Mouse (Mus musculus) kidney, embryonic 14.5 days (tissue): Measurements from ENCODE around the gene Ifitm2. TPM values are rescaled to one million over a fixed set of nuclear protein-coding genes. Genes with fewer than 3 reads are reported as not detected.
"Not testable (repeated sequence)": the region's sequence is repeated elsewhere in the genome, so short reads cannot be mapped to it uniquely, and the experiment has no call there.

Experiments
- ATAC-seq: fragments of 200-750 bp; cut with Nextera tagmentation; 2 replicates; pipeline ENCODE4 v1.8.0; 2017; ENCODE audit warnings: moderate number of reproducible peaks, mild to moderate bottlenecking, moderate TSS enrichment, moderate library complexity; ENCODE audit not compliant: low FRiP score, low TSS enrichment
- H3K27ac ChIP-seq: fragments of 300-500 bp; sonication (generic); 2 replicates; pipeline ENCODE4 v1.5.1; 2014; ENCODE audit warnings: low read depth, mild to moderate bottlenecking, low read length, moderate library complexity, mixed read lengths
- H3K27me3 ChIP-seq: fragments of 300-500 bp; sonication (generic); 2 replicates; pipeline ENCODE4 v1.6.1; 2014; ENCODE audit warnings: mild to moderate bottlenecking, low read length; ENCODE audit not compliant: control insufficient read depth, insufficient read depth
- H3K36me3 ChIP-seq: fragments of 300-500 bp; sonication (generic); 2 replicates; pipeline ENCODE4 v1.6.1; 2014; ENCODE audit warnings: low read length, mixed read lengths; ENCODE audit not compliant: control insufficient read depth, insufficient read depth
- H3K4me1 ChIP-seq: fragments of 300-500 bp; sonication (generic); 2 replicates; pipeline ENCODE4 v1.6.1; 2014; ENCODE audit warnings: low read length, mixed read lengths; ENCODE audit not compliant: control insufficient read depth, insufficient read depth
- H3K4me2 ChIP-seq: fragments of 300-500 bp; sonication (generic); replicated peaks from 2 replicates; pipeline ENCODE4 v1.6.1; 2014; ENCODE audit warnings: low read depth, mild to moderate bottlenecking, low read length
- H3K4me3 ChIP-seq: fragments of 300-500 bp; sonication (generic); 2 replicates; pipeline ENCODE4 v1.5.1; 2014; ENCODE audit warnings: mild to moderate bottlenecking, low read length
- H3K9ac ChIP-seq: fragments of 300-500 bp; sonication (generic); 2 replicates; pipeline ENCODE4 v1.6.1; 2014; ENCODE audit warnings: low read depth, mild to moderate bottlenecking, low read length, moderate library complexity
- H3K9me3 ChIP-seq: fragments of 300-500 bp; sonication (generic); 2 replicates; pipeline ENCODE4 v1.6.1; 2016; ENCODE audit warnings: low read length; ENCODE audit not compliant: control insufficient read depth
- WGBS: fragments of 180-500 bp; shearing (Covaris S2); extraction: QIAGEN DNeasy Blood & Tissue Kit; methylation state at CpG from one replicate; pipeline ENCODE4 v1.1.7; 2014; 5-methylcytosine and 5-hydroxymethylcytosine counted together
- polyA plus RNA-seq: library from polyadenylated mRNA; unstranded; fragments of >200 nt; fragmentation: Nextera tagmentation; extraction: Ambion mirVana; gene quantifications from 2 replicates; pipeline ENCODE4 v1.2.1, GENCODE M21; 2014

Gene Ifitm2
- polyA plus RNA-seq, 1 experiment from 2014 or later: 1,039 TPM

GRCm38 (mm10) chr7:140971479-140972171, 15.8 kb upstream of the Ifitm2 start:
- no peak overlapping the region for H3K4me2 ChIP-seq
- H3K9ac ChIP-seq: no peak overlapping the region
- no peaks in the 10 kb centered on the region for H3K27me3 ChIP-seq
- no peak for ATAC-seq
- no peaks in the 10 kb centered on the region for H3K36me3 ChIP-seq
- peak overlapping the region; percentile 17; the same call in 1 of the 2 replicates for H3K27ac ChIP-seq
- H3K4me3 ChIP-seq: no peak overlapping the region
- H3K9me3 ChIP-seq: no peaks in the 10 kb centered on the region
- H3K4me1 ChIP-seq: peaks cover 10% of the 10 kb centered on the region; the same call in 1 of the 2 replicates
- WGBS: 64% methylated on average over 8 of the region's 8 CpGs

GRCm38 (mm10) chr7:140970931-140971330, 15.1 kb upstream of the Ifitm2 start:
- Histone ChIP-seq H3K4me1 (peaks cover 10% of the 10 kb centered on the region; the same call in 1 of the 2 replicates), H3K9me3 (no peaks in the 10 kb centered on the region), H3K27ac (peak overlapping the region; percentile 17; the same call in 1 of the 2 replicates), H3K4me3 (no peak overlapping the region), H3K36me3 (no peaks in the 10 kb centered on the region), H3K27me3 (no peaks in the 10 kb centered on the region), H3K4me2 (no peak overlapping the region), H3K9ac (no peak overlapping the region)
- 53% methylated on average over 7 of the region's 7 CpGs for WGBS
- no peak for ATAC-seq

- H3K4me3 ChIP-seq, ATAC-seq, H3K27me3 ChIP-seq, H3K9me3 ChIP-seq, H3K4me1 ChIP-seq, H3K27ac ChIP-seq, H3K9ac ChIP-seq, H3K36me3 ChIP-seq: not testable (repeated sequence)
- 12% methylated on average over 3 of the region's 3 CpGs for WGBS
- H3K4me2 ChIP-seq: 0 out of 2 replicates have a peak overlapping the region, but pooled peaks have one; percentile 4
These were observed 12.9 kb upstream of the Ifitm2 start for GRCm38 (mm10) chr7:140968710-140969109.

- 6% methylated on average over 14 of the region's 14 CpGs for WGBS
- ATAC-seq: peak; percentile 77
- H3K4me3 ChIP-seq: no peak overlapping the region
These were observed 12.2 kb upstream of the Ifitm2 start for GRCm38 (mm10) chr7:140967862-140968591.

GRCm38 (mm10) chr7:140966921-140967320, 11.1 kb upstream of the Ifitm2 start, which contains the start of gene Ifitm1:
TSS of gene Ifitm1 (plus strand) at chr7:140967221.
- ATAC-seq: no peak
- peak within 1 kb of the TSS; percentile 16 for H3K4me2 ChIP-seq
- WGBS: 85% methylated on average over 4 of the region's 4 CpGs
- no peak within 1 kb of the TSS for H3K9ac ChIP-seq
- no peaks in the 10 kb centered on the region for H3K27me3 ChIP-seq
- no peak within 1 kb of the TSS for H3K4me3 ChIP-seq
- no peak within 1 kb of the TSS for H3K27ac ChIP-seq
- no peaks in the 10 kb centered on the region for H3K4me1 ChIP-seq
- no peaks in the 10 kb centered on the region for H3K9me3 ChIP-seq
- no peaks in the 10 kb centered on the region for H3K36me3 ChIP-seq

More at GRCm38 (mm10) chr7:140967862-140968591, 12.2 kb upstream of the Ifitm2 start:
- Histone ChIP-seq H3K36me3 (no peaks in the 10 kb centered on the region), H3K27me3 (no peaks in the 10 kb centered on the region), H3K27ac (no peak overlapping the region), H3K9ac (no peak overlapping the region), H3K4me2 (peak overlapping the region; percentile 16), H3K9me3 (no peaks in the 10 kb centered on the region), H3K4me1 (no peaks in the 10 kb centered on the region)

GRCm38 (mm10) chr7:140962733-140963132, 6.9 kb upstream of the Ifitm2 start:
- Histone ChIP-seq H3K4me1 (no peaks in the 10 kb centered on the region; the same call in 1 of the 2 replicates), H3K4me3 (no peak overlapping the region), H3K27ac (no peak overlapping the region), H3K36me3 (no peaks in the 10 kb centered on the region), H3K9me3 (no peaks in the 10 kb centered on the region), H3K9ac (no peak overlapping the region), H3K27me3 (no peaks in the 10 kb centered on the region), H3K4me2 (no peak overlapping the region)
- WGBS: 58% methylated on average over 2 of the region's 2 CpGs
- ATAC-seq: no peak

- no peak for ATAC-seq
- H3K9ac ChIP-seq: no peak overlapping the region
- H3K4me2 ChIP-seq: no peak overlapping the region
- WGBS: 65% methylated on average over 2 of the region's 2 CpGs
- H3K4me1 ChIP-seq: peaks cover 2% of the 10 kb centered on the region; the same call in 1 of the 2 replicates
- no peaks in the 10 kb centered on the region for H3K36me3 ChIP-seq
- H3K9me3 ChIP-seq: no peaks in the 10 kb centered on the region
- no peaks in the 10 kb centered on the region for H3K27me3 ChIP-seq
- H3K4me3 ChIP-seq: no peak overlapping the region
- H3K27ac ChIP-seq: no peak overlapping the region
These were observed 5.6 kb upstream of the Ifitm2 start for GRCm38 (mm10) chr7:140961416-140961815.

GRCm38 (mm10) chr7:140960026-140960425, 4.2 kb upstream of the Ifitm2 start:
- WGBS: 82% methylated on average over 5 of the region's 5 CpGs
- no peak for ATAC-seq
- Histone ChIP-seq H3K27me3 (no peaks in the 10 kb centered on the region), H3K4me3 (no peak overlapping the region), H3K9me3 (no peaks in the 10 kb centered on the region), H3K4me1 (peaks cover 6% of the 10 kb centered on the region; the same call in 1 of the 2 replicates), H3K36me3 (no peaks in the 10 kb centered on the region), H3K4me2 (no peak overlapping the region), H3K27ac (no peak overlapping the region), H3K9ac (no peak overlapping the region)
